Mouse (Mus musculus) stomach, embryonic 14.5 days (tissue): Measurements from ENCODE around the gene Ifnar1. TPM values are rescaled to one million over a fixed set of nuclear protein-coding genes. Genes with fewer than 3 reads are reported as not detected.

Experiments
- ATAC-seq: fragments of 200-750 bp; cut with Nextera tagmentation; 2 replicates; pipeline ENCODE4 v1.8.0; 2017; ENCODE audit warnings: low read depth, moderate TSS enrichment; ENCODE audit not compliant: insufficient number of reproducible peaks, insufficient read depth, low FRiP score
- H3K27ac ChIP-seq: fragments of 300-500 bp; sonication (generic); 2 replicates; pipeline ENCODE4 v1.5.1; 2014; ENCODE audit warnings: mild to moderate bottlenecking, low read length, moderate library complexity, mixed read lengths
- H3K27me3 ChIP-seq: fragments of 300-500 bp; sonication (generic); 2 replicates; pipeline ENCODE4 v1.6.1; 2014; ENCODE audit warnings: low read length, control low read depth, mixed read lengths; ENCODE audit not compliant: control insufficient read depth, insufficient read depth
- H3K36me3 ChIP-seq: fragments of 300-500 bp; sonication (generic); 2 replicates; pipeline ENCODE4 v1.6.1; 2014; ENCODE audit warnings: mild to moderate bottlenecking, control low read depth, low read length, moderate library complexity, mixed read lengths; ENCODE audit not compliant: control insufficient read depth, insufficient read depth
- H3K4me1 ChIP-seq: fragments of 300-500 bp; sonication (generic); 2 replicates; pipeline ENCODE4 v1.6.1; 2014; ENCODE audit warnings: low read length, control low read depth, mixed read lengths; ENCODE audit not compliant: control insufficient read depth, insufficient read depth
- H3K4me2 ChIP-seq: fragments of 300-500 bp; sonication (generic); replicated peaks from 2 replicates; pipeline ENCODE4 v1.6.1; 2014; ENCODE audit warnings: low read depth, low read length, control low read depth
- H3K4me3 ChIP-seq: fragments of 300-500 bp; sonication (generic); 2 replicates; pipeline ENCODE4 v1.5.1; 2014; ENCODE audit warnings: low read depth, low read length, control low read depth
- H3K9ac ChIP-seq: fragments of 300-500 bp; sonication (generic); replicated peaks from 2 replicates; pipeline ENCODE4 v1.6.1; 2014; ENCODE audit warnings: low read depth, mild to moderate bottlenecking, control low read depth, low read length, moderate library complexity, mixed read lengths
- H3K9me3 ChIP-seq: fragments of 300-500 bp; sonication (generic); 2 replicates; pipeline ENCODE4 v1.6.1; 2016; ENCODE audit warnings: low read depth, low read length, control low read depth; ENCODE audit not compliant: control insufficient read depth
- WGBS: fragments of 180-500 bp; shearing (Covaris S2); extraction: QIAGEN DNeasy Blood & Tissue Kit; methylation state at CpG from one replicate; pipeline ENCODE4 v1.1.7; 2014; 5-methylcytosine and 5-hydroxymethylcytosine counted together
- microRNA-seq: library from miRNA; unstranded; fragments of <30 nt; microRNA quantifications from one replicate; pipeline ENCODE4, GENCODE M21; 2016
- polyA plus RNA-seq: library from polyadenylated mRNA; unstranded; fragments of >200 nt; fragmentation: Nextera tagmentation; extraction: Ambion mirVana; gene quantifications from 2 replicates; pipeline ENCODE4 v1.2.1, GENCODE M21; 2014

Gene Ifnar1
- polyA plus RNA-seq, 1 experiment from 2014 or later: 63.9 TPM

- Histone ChIP-seq H3K4me3 (no peak overlapping the region), H3K36me3 (peaks cover 5% of the 10 kb centered on the region), H3K4me1 (peaks cover 27% of the 10 kb centered on the region), H3K9ac (no peak overlapping the region), H3K9me3 (no peaks in the 10 kb centered on the region), H3K27ac (0 out of 2 replicates have a peak overlapping the region, but pooled peaks have one; percentile 28), H3K27me3 (no peaks in the 10 kb centered on the region), H3K4me2 (no peak overlapping the region)
- WGBS: 62% methylated on average over 10 of the region's 10 CpGs
- peak; percentile 74 for ATAC-seq
Observed at GRCm38 (mm10) chr16:91551081-91551524, 66.1 kb downstream of the Ifnar1 start.

GRCm38 (mm10) chr16:91552072-91552471 is 67.0 kb downstream of the Ifnar1 start:
- WGBS: 62% methylated on average over 9 of the region's 9 CpGs
- Histone ChIP-seq H3K4me2 (no peak overlapping the region), H3K9ac (no peak overlapping the region), H3K27me3 (no peaks in the 10 kb centered on the region), H3K36me3 (peaks cover 5% of the 10 kb centered on the region), H3K27ac (no peak overlapping the region), H3K9me3 (no peaks in the 10 kb centered on the region), H3K4me1 (peaks cover 27% of the 10 kb centered on the region), H3K4me3 (no peak overlapping the region)
- no peak for ATAC-seq

GRCm38 (mm10) chr16:91553625-91554024 is 68.6 kb downstream of the Ifnar1 start:
- ATAC-seq: no peak
- Histone ChIP-seq H3K9ac (no peak overlapping the region), H3K9me3 (no peaks in the 10 kb centered on the region), H3K27ac (no peak overlapping the region), H3K27me3 (no peaks in the 10 kb centered on the region), H3K4me1 (peaks cover 19% of the 10 kb centered on the region), H3K36me3 (peaks cover 9% of the 10 kb centered on the region), H3K4me2 (no peak overlapping the region), H3K4me3 (no peak overlapping the region)
- 47% methylated on average over 12 of the region's 12 CpGs for WGBS

- Histone ChIP-seq H3K36me3 (peaks cover 9% of the 10 kb centered on the region), H3K4me1 (peaks cover 9% of the 10 kb centered on the region), H3K4me3 (no peak overlapping the region), H3K27me3 (no peaks in the 10 kb centered on the region), H3K27ac (no peak overlapping the region), H3K9me3 (no peaks in the 10 kb centered on the region), H3K4me2 (no peak overlapping the region), H3K9ac (no peak overlapping the region)
- ATAC-seq: no peak
- 87% methylated on average over 8 of the region's 8 CpGs for WGBS
Observed at GRCm38 (mm10) chr16:91555017-91555605, 70.1 kb downstream of the Ifnar1 start.

- H3K4me2 ChIP-seq: no peak overlapping the region
- peaks cover 15% of the 10 kb centered on the region for H3K36me3 ChIP-seq
- H3K27me3 ChIP-seq: no peaks in the 10 kb centered on the region
- no peak overlapping the region for H3K9ac ChIP-seq
- H3K27ac ChIP-seq: no peak overlapping the region
- H3K4me1 ChIP-seq: peaks cover 9% of the 10 kb centered on the region
- ATAC-seq: no peak
- 71% methylated on average over 15 of the region's 15 CpGs for WGBS
- no peak overlapping the region for H3K4me3 ChIP-seq
- H3K9me3 ChIP-seq: no peaks in the 10 kb centered on the region
Observed at GRCm38 (mm10) chr16:91556659-91557058, 71.6 kb downstream of the Ifnar1 start.

Small RNAs within 50 kb of the gene (microRNA-seq; reads per million reads assigned to microRNA genes)
- gene Mir6367: not detected

Other genes with a start within 250 kb of the Ifnar1 start
- 0.11 TPM in 1 of 2 replicates, not detected in the other for gene Olig1, start 215.5 kb upstream of the Ifnar1 start, polyA plus RNA-seq
- 50.8 and 51.3 TPM in 2 replicates for gene Ifnar2, start 112.5 kb upstream of the Ifnar1 start, polyA plus RNA-seq
- gene Gm21970, start 93.5 kb upstream of the Ifnar1 start, polyA plus RNA-seq: not detected in 2 replicates
- gene Il10rb, start 79.1 kb upstream of the Ifnar1 start, polyA plus RNA-seq: 33.0 and 34.1 TPM in 2 replicates
- gene Ifngr2, start 61.8 kb downstream of the Ifnar1 start, polyA plus RNA-seq: 44.0 and 51.8 TPM in 2 replicates
- gene Tmem50b, start 112.6 kb downstream of the Ifnar1 start, polyA plus RNA-seq: 29.7 and 33.3 TPM in 2 replicates
- gene Dnajc28, start 133.8 kb downstream of the Ifnar1 start, polyA plus RNA-seq: 2.7 and 4.1 TPM in 2 replicates
- gene Gart, start 161.7 kb downstream of the Ifnar1 start, polyA plus RNA-seq: 95.8 and 114 TPM in 2 replicates
- 181 and 182 TPM in 2 replicates for gene Son, start 162.3 kb downstream of the Ifnar1 start, polyA plus RNA-seq
- gene Donson, start 203.5 kb downstream of the Ifnar1 start, polyA plus RNA-seq: 22.9 and 26.2 TPM in 2 replicates
- gene Cryzl1, start 243.7 kb downstream of the Ifnar1 start, polyA plus RNA-seq: 82.1 and 88.9 TPM in 2 replicates
- 25.1 and 26.4 TPM in 2 replicates for gene Itsn1, start 244.0 kb downstream of the Ifnar1 start, polyA plus RNA-seq